Mouse (Mus musculus) spleen, postnatal 10 days (tissue): ENCODE measurements around the gene Anpep.
"Not testable (repeated sequence)": the region's sequence is repeated elsewhere in the genome, so short reads cannot be mapped to it uniquely, and the experiment has no call there.

Experiments
- DNase-seq, 2 experiments: peaks; one replicate each; pipeline ENCODE4 v3.0.0; 2021 to 2022; ENCODE audit warnings: low spot score in 2 of 2

Gene Anpep

GRCm38 (mm10) chr7:79813409-79813808, 47.5 kb downstream of the Anpep start:
- no peak for DNase-seq

- DNase-seq: peak; percentile 32 to 74
Measured at GRCm38 (mm10) chr7:79810611-79811506, 50.0 kb downstream of the Anpep start, which contains the start of gene Mesp2. Gene Mesp2 (plus strand): TSS chr7:79810727.

GRCm38 (mm10) chr7:79808561-79808960, 52.3 kb downstream of the Anpep start:
- DNase-seq: no peak

DNA sequence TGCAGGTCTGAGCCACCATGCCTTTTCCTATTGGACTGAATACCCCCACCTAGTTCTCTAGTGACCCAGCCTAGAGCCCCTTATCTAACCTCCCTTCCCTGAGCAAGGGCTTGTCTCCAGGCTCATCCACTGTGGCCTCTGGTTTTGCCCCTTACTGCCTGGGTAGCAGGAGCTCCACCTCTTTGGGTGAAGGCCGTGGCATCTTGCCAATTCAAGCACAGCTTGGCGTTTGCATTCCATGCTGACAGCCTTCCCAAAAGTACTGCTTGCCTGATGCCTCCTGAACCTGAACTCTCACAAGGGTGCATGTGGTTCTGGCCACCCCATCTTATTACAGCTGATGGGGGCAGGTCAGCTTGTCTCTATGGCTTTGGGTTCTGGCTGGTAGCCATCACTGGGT, 57.0 kb downstream of the Anpep start:
- no peak for DNase-seq

- DNase-seq: no peak
Measured at GRCm38 (mm10) chr7:79802037-79802436, 58.8 kb downstream of the Anpep start.

GRCm38 (mm10) chr7:79801391-79801790, 59.5 kb downstream of the Anpep start:
- DNase-seq: no peak

DNA sequence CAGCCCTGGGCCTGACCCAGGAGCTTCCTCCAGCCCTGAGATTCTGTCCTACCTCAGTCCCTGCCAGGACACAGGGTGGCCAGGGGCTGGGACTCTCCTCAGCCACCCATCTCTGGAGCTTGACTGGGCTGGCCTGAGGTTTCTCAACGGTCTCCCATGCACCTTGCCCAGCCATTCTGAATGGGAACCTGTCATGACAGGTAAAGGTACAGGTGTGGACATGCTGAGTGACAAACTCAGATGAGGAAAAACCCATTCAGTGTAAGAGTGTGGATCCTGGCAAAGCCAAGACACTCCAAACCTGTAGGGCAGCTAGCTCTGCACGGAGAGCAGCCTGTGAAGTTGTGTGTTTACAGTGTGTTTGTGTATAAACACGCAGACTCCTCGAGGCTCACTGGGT, 60.5 kb downstream of the Anpep start:
- DNase-seq: no peak

DNA sequence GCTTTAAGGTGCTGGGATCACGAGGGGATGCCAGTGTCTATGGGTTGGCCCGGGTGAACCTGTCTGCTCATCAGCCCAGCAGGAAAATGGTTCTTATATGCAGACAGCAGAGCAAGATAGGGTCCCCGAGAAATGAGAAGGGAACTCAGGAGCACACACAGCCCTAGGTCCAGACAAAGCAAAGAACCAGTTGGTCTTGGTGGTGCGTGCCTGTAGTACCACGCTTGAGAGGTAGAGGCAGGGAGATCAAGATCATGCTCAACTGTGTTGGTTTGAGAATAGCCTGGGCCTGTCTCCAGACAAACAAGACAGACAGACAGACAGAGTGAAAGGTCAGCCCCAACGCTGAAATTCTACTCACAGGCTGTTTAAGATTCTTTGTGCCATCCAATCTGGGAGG, 61.4 kb downstream of the Anpep start:
- no peak for DNase-seq

DNA sequence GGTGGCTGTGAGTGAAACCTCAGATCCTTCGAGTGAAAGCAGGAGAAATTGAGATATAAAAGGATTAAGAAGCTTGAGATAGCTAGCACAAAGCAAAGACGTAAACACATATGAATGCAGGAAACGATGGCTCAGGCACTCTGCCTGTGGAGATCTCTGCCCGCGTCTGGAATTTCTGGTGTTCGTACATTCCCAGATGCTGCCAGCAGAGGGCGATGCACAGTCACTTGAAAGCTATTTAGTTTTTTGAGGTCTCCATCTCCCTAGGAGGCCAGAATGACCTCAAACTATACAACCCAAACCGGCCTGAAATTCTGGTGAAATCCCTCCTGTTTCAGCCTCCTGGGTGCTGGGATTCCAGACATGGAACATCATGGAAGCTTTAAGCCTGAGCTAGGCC, 61.8 kb downstream of the Anpep start:
- DNase-seq: peak; percentile 46 to 75

- DNase-seq: no peak
Measured at GRCm38 (mm10) chr7:79798606-79799005, 62.3 kb downstream of the Anpep start.

GRCm38 (mm10) chr7:79793688-79794087, 67.2 kb downstream of the Anpep start, which contains the start of gene Mesp1:
Gene Mesp1 (minus strand): TSS chr7:79793788.
- DNase-seq: no peak

DNA sequence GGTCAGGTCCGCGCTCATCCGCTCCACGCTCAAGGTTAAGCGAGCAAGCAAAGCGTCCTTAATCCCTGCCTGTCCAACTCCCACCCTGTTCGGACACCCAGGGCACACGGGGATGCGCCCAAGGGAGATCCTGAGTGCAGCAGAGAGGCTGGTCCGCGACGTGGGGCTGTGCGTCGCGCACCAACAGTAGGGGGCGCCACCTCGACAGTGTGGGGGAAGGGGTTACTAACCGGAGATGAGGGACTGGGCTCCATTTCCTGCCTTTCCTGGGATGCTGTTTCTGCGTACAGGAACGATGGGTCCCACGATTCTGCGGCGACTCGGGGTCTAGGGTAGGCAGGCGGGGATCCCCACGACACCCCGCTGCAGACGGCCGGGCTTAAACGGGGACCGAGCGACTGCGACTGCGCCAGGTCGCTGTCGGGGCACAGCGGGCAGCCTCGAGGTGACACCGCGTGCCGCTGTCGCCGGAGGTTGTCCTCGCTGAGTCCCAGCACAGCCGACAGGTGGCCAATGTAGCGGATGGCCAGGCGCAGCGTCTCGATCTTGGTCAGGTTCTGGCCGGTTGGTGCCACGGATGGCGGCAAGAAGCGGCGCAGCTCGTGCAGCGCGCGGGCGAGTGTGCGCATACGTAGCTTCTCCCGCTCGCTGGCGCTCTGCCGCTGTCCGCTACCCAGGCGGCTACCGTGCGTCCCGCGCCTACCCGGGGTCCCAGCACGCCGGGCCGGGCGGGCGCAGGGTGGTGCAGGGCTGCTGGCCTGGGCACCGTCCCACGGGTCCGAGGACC, 68.0 kb downstream of the Anpep start:
- DNase-seq: peak in 1 of 2 experiments; percentile 50

- not testable (repeated sequence) for DNase-seq
Measured at GRCm38 (mm10) chr7:79789812-79790211, 71.0 kb downstream of the Anpep start.

GRCm38 (mm10) chr7:79786295-79786694, 74.6 kb downstream of the Anpep start:
- peak; percentile 45 to 74 for DNase-seq

- no peak for DNase-seq
Measured at GRCm38 (mm10) chr7:79782516-79782855, 78.4 kb downstream of the Anpep start.

DNA sequence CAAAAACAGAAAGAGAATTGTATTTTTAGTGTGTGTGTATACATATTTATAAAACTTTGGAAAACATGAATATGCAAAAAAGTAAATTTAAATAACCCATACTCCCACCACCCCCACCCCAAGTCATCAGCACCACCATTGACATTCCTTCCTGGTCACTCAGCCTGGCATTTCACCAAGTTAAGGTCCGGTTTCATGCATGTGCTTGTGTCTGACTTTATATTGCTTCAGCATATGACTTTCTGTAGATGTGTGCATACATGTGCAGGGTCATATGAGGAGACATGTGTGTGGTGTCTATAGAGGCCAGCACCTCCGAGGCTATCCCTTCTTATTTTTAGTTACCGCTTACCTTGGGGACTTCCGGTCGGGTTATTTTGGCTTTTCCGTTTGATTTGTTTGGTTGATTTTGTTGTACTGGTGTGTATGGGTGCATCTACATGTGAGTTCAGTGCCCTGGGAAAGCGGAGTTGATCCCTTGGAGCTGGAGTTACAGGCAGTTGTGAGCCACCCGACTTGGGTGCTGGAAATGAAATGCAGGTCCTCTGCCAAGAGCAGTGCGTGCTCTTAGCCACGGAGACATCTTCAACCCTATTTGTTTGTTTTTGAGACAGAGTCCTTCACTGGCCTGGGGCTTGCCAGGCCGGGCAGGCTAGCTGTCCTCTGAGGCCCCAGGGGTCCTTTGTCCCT, 78.9 kb downstream of the Anpep start:
- DNase-seq: no peak

- DNase-seq: peak; percentile 55 to 73
Measured at GRCm38 (mm10) chr7:79780647-79781626, 79.9 kb downstream of the Anpep start.
